Mouse (Mus musculus) liver, adult 2 months (tissue): ENCODE data around the gene Prkca. TPM values are rescaled to one million over a fixed set of nuclear protein-coding genes. Genes with fewer than 3 reads are reported as not detected.

Experiments used
- DNase-seq: peaks from one replicate; pipeline ENCODE4 v3.0.0-alpha.2; 2011; ENCODE audit warnings: low read depth, low spot score; ENCODE audit errors: extremely low read depth
- H3K27ac ChIP-seq: fragments of 200-500 bp; replicated peaks from 2 replicates; pipeline ENCODE4 v1.5.1; 2012; ENCODE audit warnings: low read depth, mild to moderate bottlenecking, control low read depth, inconsistent platforms, low read length; ENCODE audit not compliant: insufficient read depth
- H3K27me3 ChIP-seq: fragments of 200-500 bp; 2 replicates; pipeline ENCODE4 v1.6.1; 2012; ENCODE audit warnings: mild to moderate bottlenecking, moderate library complexity, low read length, inconsistent platforms; ENCODE audit not compliant: control insufficient read depth, insufficient read depth
- H3K36me3 ChIP-seq: fragments of 200-500 bp; 2 replicates; pipeline ENCODE4 v1.6.1; 2012; ENCODE audit warnings: low read length, inconsistent platforms; ENCODE audit not compliant: control insufficient read depth, insufficient read depth
- H3K4me1 ChIP-seq: fragments of 200-500 bp; 2 replicates; pipeline ENCODE4 v1.6.1; 2011; ENCODE audit warnings: low read length; ENCODE audit not compliant: control insufficient read depth, insufficient read depth
- H3K4me3 ChIP-seq: fragments of 200-500 bp; 2 replicates; pipeline ENCODE4 v1.5.1; 2011; ENCODE audit warnings: low read depth, mild to moderate bottlenecking, control low read depth, low read length, moderate library complexity; ENCODE audit not compliant: insufficient read depth
- H3K79me2 ChIP-seq: fragments of 200-500 bp; 2 replicates; pipeline ENCODE4 v1.6.1; 2012; ENCODE audit warnings: inconsistent platforms, mild to moderate bottlenecking, low read length, moderate library complexity; ENCODE audit not compliant: control insufficient read depth, insufficient read depth
- H3K9ac ChIP-seq: fragments of 200-500 bp; 2 replicates; pipeline ENCODE4 v1.6.1; 2012; ENCODE audit warnings: low read depth, mild to moderate bottlenecking, control low read depth, inconsistent platforms, low read length
- CTCF ChIP-seq: fragments of 200-500 bp; IDR thresholded peaks from 2 replicates; pipeline ENCODE4 v1.5.1; 2011; ENCODE audit warnings: low read depth, low read length, control low read depth
- POLR2A ChIP-seq: fragments of 200-500 bp; IDR thresholded peaks from 2 replicates; pipeline ENCODE4 v1.6.1; 2011; ENCODE audit warnings: low read length, control low read depth; ENCODE audit not compliant: insufficient read depth; ENCODE audit errors: extremely low read depth
- WGBS: fragments of 180-500 bp; shearing (Covaris S2); methylation state at CpG from one replicate; pipeline ENCODE4 v1.1.7; 2018; 5-methylcytosine and 5-hydroxymethylcytosine counted together
- polyA plus RNA-seq: library from polyadenylated mRNA; depleted of rRNA; stranded (reverse); fragments of >200 nt; gene quantifications from 2 replicates; pipeline ENCODE4 v1.2.3, GENCODE M21; 2012
- total RNA-seq: library from RNA; depleted of rRNA; stranded (reverse); fragments of >200 nt; gene quantifications from 2 replicates; pipeline ENCODE4 v1.2.3, GENCODE M21; 2014

Gene Prkca
- total and polyA plus RNA-seq, 2 experiments = 2.8 to 4.3 TPM

- DNase-seq = no peak
- TF ChIP-seq CTCF = no peak
- TF ChIP-seq POLR2A = no peak
- Histone ChIP-seq H3K36me3 (no peaks in the 10 kb centered on the region), H3K27ac (no peak overlapping the region), H3K4me3 (no peak overlapping the region), H3K4me1 (no peaks in the 10 kb centered on the region; the same call in 1 of the 2 replicates), H3K27me3 (no peaks in the 10 kb centered on the region), H3K79me2 (no peaks in the 10 kb centered on the region), H3K9ac (no peak overlapping the region)
- 90% methylated on average over 5 of the region's 5 CpGs for WGBS
Observed at GRCm38 (mm10) chr11:108079454-108079853, 264.3 kb downstream of the Prkca start.

GRCm38 (mm10) chr11:108077514-108077913 lies 266.2 kb downstream of the Prkca start:
- TF ChIP-seq CTCF = no peak
- no peak for TF ChIP-seq POLR2A

GRCm38 (mm10) chr11:108072606-108073243 lies 271.0 kb downstream of the Prkca start:
- no peak for DNase-seq
- no peak overlapping the region for H3K9ac ChIP-seq
- no peaks in the 10 kb centered on the region for H3K79me2 ChIP-seq
- H3K27me3 ChIP-seq = no peaks in the 10 kb centered on the region
- TF ChIP-seq CTCF (no peak), POLR2A (no peak)
- H3K27ac ChIP-seq = no peak overlapping the region
- no peaks in the 10 kb centered on the region for H3K4me1 ChIP-seq
- 73% methylated on average over 6 of the region's 6 CpGs for WGBS
- no peak overlapping the region for H3K4me3 ChIP-seq
- H3K36me3 ChIP-seq = no peaks in the 10 kb centered on the region

More at GRCm38 (mm10) chr11:108077514-108077913, 266.2 kb downstream of the Prkca start:
- H3K36me3 ChIP-seq = no peaks in the 10 kb centered on the region
- no peak overlapping the region for H3K9ac ChIP-seq
- H3K27me3 ChIP-seq = no peaks in the 10 kb centered on the region
- H3K4me1 ChIP-seq = no peaks in the 10 kb centered on the region; the same call in 1 of the 2 replicates
- DNase-seq = no peak
- H3K27ac ChIP-seq = no peak overlapping the region
- WGBS = 87% methylated on average over 3 of the region's 3 CpGs
- H3K79me2 ChIP-seq = no peaks in the 10 kb centered on the region
- no peak overlapping the region for H3K4me3 ChIP-seq

- no peak overlapping the region for H3K4me3 ChIP-seq
- 85% methylated on average over 6 of the region's 6 CpGs for WGBS
- no peak for DNase-seq
- H3K79me2 ChIP-seq = no peaks in the 10 kb centered on the region
- TF ChIP-seq CTCF (no peak), POLR2A (no peak)
- no peaks in the 10 kb centered on the region for H3K27me3 ChIP-seq
- no peaks in the 10 kb centered on the region for H3K4me1 ChIP-seq
- no peak overlapping the region for H3K27ac ChIP-seq
- H3K9ac ChIP-seq = no peak overlapping the region
- no peaks in the 10 kb centered on the region for H3K36me3 ChIP-seq
Observed at GRCm38 (mm10) chr11:108071230-108071629, 272.5 kb downstream of the Prkca start.

GRCm38 (mm10) chr11:108070038-108070437 lies 273.7 kb downstream of the Prkca start:
- H3K27me3 ChIP-seq = no peaks in the 10 kb centered on the region
- no peak for TF ChIP-seq POLR2A
- no peak for TF ChIP-seq CTCF
- no peak overlapping the region for H3K9ac ChIP-seq
- H3K79me2 ChIP-seq = no peaks in the 10 kb centered on the region
- H3K4me3 ChIP-seq = no peak overlapping the region
- H3K36me3 ChIP-seq = no peaks in the 10 kb centered on the region
- H3K27ac ChIP-seq = no peak overlapping the region
- no peaks in the 10 kb centered on the region for H3K4me1 ChIP-seq
- DNase-seq = no peak
- WGBS = 88% methylated on average over 6 of the region's 6 CpGs

GRCm38 (mm10) chr11:108068430-108068829 lies 275.3 kb downstream of the Prkca start:
- no peaks in the 10 kb centered on the region for H3K36me3 ChIP-seq
- WGBS = 82% methylated on average over 5 of the region's 5 CpGs
- H3K9ac ChIP-seq = no peak overlapping the region
- no peak overlapping the region for H3K27ac ChIP-seq
- H3K4me1 ChIP-seq = no peaks in the 10 kb centered on the region
- no peaks in the 10 kb centered on the region for H3K27me3 ChIP-seq
- DNase-seq = no peak
- no peaks in the 10 kb centered on the region for H3K79me2 ChIP-seq
- no peak overlapping the region for H3K4me3 ChIP-seq
- TF ChIP-seq CTCF (no peak), POLR2A (no peak)
